Mouse (Mus musculus) G1E (cell line): Measurements from ENCODE around the gene Nle1.

Experiments
- CTCF ChIP-seq: IDR thresholded peaks from 2 replicates; pipeline ENCODE4 v1.5.1; 2012; ENCODE audit warnings: low read depth, low read length, inconsistent platforms, mixed read lengths
- GATA1 ChIP-seq: IDR thresholded peaks from 2 replicates; pipeline ENCODE4 v1.6.1; 2012; ENCODE audit warnings: borderline replicate concordance, low read length, inconsistent platforms, mixed read lengths
- GATA2 ChIP-seq: IDR thresholded peaks from 2 replicates; pipeline ENCODE4 v1.6.1; 2012; ENCODE audit warnings: low read depth, low read length, inconsistent platforms, borderline replicate concordance
- POLR2AphosphoS5 ChIP-seq: IDR thresholded peaks from 2 replicates; pipeline ENCODE4 v1.6.1; 2012; ENCODE audit warnings: low read depth, low read length, inconsistent platforms; ENCODE audit not compliant: insufficient replicate concordance

GRCm38 (mm10) chr11:82904952-82905351 lies 3.3 kb downstream of the Nle1 start:
- TF ChIP-seq CTCF (no peak), GATA1 (no peak), GATA2 (no peak), POLR2AphosphoS5 (no peak)
